Mouse (Mus musculus) liver, adult 2 months (tissue): ENCODE measurements around the gene Phxr2.

Experiments used
- CTCF ChIP-seq: fragments of 200-500 bp; IDR thresholded peaks from 2 replicates; pipeline ENCODE4 v1.5.1; 2011; ENCODE audit warnings: low read depth, low read length, control low read depth
- POLR2A ChIP-seq: fragments of 200-500 bp; IDR thresholded peaks from 2 replicates; pipeline ENCODE4 v1.6.1; 2011; ENCODE audit warnings: low read length, control low read depth; ENCODE audit not compliant: insufficient read depth; ENCODE audit errors: extremely low read depth

- no peak for TF ChIP-seq CTCF
- TF ChIP-seq POLR2A, result no peak
Observed at GRCm38 (mm10) chr10:99166392-99166791, 40.3 kb upstream of the Phxr2 start.
